Mouse (Mus musculus) adrenal gland, adult 8-10 months (tissue): ENCODE data around the gene Gm382. TPM values are rescaled to one million over a fixed set of nuclear protein-coding genes. Genes with fewer than 3 reads are reported as not detected.

Source experiments
- DNase-seq: peaks from one replicate; pipeline ENCODE4 v3.0.0; 2022
- total RNA-seq, 4 experiments: library from RNA; stranded (reverse); gene quantifications; 2 replicates each; pipeline ENCODE4 v1.2.4; 2022

Gene Gm382
- total RNA-seq: not detected

DNA sequence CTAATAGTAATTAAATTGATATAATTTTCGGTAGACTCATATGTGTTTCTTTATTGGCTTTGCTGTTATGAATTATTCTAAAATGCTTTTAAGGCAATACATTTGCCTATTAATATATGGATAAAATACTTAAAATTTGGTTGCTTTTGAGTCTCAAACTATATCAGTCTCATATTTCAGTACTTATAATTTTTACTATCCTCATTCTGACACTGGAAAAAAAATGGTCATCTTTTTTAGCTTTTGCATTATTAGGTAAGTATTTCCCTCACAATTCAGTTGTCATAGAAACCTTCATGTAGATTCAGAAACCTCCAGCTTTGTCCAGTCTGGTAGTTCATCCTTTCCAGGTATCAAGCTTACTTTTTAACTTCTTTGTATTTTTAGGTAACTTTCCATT lies at the start of gene Gm382:
TSS of gene Gm382 (plus strand) at position 301 of the 400 bp plus-strand sequence.
- DNase-seq: no peak

DNA sequence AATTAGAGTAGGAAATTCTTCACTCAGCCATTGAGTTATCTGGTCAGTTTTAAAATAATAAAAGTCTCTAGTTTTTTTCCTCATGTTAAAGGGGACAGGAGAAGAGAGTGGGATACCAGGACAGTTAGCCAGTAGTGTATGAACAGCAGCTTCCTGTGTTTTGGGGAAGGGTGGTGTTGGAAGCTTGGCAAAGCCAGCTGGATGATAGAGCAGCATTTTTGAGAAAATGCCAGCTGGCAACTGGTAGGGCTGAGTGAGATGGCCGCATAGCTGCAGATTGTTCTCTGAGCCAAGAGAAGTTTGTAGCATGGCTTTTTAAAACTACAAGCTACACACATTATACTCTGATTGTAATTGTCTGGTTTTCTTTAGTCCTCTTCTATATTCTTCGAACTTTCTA lies 30.4 kb downstream of the Gm382 start:
- DNase-seq: no peak

DNA sequence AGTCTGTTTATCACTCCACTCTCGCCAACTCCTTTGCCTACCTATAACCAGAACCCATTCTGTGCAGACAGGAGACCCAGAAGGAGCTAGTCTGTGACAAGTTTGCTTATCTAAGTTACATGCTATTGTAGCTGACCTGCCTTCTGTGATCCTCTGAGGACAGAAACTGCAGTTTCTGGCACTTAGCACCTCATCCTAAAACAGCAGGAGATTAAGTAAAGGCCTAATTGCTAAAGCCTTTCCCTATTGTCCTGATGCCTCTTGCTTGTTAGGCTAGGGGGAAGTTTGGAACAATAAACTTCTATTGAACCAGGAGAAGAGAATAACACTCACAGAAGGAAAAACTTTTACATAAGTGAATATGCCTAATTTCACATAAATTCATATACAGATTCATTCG lies 51.5 kb downstream of the Gm382 start:
- no peak for DNase-seq

DNA sequence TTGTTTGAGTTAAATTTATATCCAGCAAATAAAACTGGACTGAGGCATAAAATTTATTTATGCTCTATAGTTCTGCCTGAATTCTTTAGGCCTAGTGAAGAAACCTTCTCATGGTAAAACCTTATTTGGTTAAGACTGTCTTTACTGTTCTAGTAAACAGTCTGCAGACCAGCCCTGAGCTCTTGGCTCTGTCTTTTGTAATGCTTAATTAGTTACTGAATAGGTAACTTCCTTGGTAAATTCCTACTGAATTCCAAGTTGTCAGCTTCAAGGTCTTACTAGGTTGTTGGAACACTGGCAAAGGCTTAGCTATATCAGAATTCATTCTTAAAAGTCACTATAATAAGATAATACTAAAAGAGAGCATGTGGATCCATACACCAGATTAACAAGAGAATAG lies 53.3 kb downstream of the Gm382 start:
- DNase-seq: no peak

DNA sequence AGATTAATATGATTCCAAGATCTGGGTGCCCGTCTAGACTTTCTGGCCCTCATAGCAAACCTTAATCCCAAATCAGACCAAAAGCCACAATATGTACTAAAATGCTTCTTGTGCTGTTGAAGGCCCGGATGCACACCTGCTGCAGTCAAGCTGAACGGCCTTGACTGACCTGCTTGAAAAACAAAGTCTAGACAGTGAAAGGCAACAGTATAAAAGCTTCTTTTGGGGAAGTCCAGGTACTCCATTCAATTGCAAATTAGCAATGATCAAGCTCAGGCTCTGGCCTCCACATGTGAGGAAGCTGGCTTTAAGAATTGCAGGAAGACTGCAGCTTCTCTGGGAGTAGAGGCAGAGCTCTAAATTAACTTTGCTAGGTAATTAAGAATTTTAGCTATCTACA lies 54.2 kb downstream of the Gm382 start:
- DNase-seq: no peak

DNA sequence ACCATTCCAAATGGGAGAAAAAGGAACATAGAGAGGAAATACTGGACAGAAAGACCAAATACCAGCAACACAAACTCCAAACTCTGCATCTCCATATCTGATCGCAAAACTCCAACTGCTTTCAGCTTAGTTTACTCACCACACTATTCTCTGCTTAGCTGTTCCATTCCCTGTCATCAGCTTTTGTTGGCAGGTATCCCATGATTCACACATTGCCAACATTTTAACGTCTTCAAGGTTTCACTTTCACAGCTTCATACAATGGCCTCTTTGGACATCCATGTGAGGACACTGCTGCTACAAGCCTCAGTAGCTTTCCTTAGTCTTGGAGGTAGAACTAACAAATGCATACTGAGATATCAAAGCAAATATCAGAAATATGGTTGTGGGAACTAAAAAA lies 64.6 kb downstream of the Gm382 start:
- DNase-seq: no peak

Other genes starting within 250 kb of the Gm382 start
- not detected for gene 4932411N23Rik, start 224.1 kb upstream of the Gm382 start, total RNA-seq